Mouse (Mus musculus) thymus, postnatal 14 days (tissue): ENCODE data around the gene Gm12800.
"Not testable (repeated sequence)": the region's sequence is repeated elsewhere in the genome, so short reads cannot be mapped to it uniquely, and the experiment has no call there.

Experiments
- DNase-seq: peaks from one replicate; pipeline ENCODE4 v3.0.0; 2021

Gm12800 gene

DNA sequence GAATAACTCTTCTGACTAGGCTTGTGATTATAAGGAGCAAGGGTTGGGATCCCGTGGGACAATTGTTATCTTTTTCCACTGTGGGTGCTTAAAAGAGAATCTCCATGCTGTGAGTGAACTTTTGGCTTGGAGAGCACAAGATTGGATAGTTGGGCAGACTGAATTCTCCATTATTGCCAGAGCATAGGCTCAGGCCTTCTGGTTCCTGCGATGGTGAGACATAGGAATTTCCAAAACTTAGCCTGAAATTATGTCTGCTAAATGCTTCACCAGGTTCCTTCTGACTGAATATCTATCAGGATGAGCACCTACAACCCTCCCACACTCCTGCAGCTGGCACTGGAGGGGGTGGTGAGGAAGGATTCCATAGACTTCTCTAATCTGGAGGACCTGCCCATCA is at the start of gene Gm12800:
TSS of gene Gm12800 (plus strand) at position 301 of the 400 bp plus-strand sequence.
- DNase-seq = not testable (repeated sequence)

DNA sequence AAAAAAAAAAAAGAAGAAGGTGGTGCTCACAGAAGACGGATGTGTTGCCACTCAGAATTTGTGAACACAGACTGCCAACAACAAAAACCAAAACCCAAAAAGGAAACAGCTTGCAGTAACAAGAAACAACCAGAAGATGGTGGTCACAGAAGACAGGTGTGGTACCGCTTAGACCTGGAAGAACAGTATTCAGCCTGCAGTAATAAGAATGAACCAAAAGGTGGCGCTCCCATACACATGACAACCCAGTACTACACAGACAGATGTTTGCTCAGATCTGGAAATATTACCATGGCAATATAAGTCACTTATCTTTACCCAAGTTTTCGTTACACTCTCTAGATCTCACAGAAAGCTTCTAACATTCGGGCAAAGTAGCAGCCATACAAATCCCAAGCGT is 48.0 kb upstream of the Gm12800 start:
- no peak for DNase-seq

- DNase-seq = no peak
These were observed 46.6 kb upstream of the Gm12800 start for GRCm38 (mm10) chr4:101862289-101862688.

GRCm38 (mm10) chr4:101872031-101872430 is 36.9 kb upstream of the Gm12800 start:
- DNase-seq = not testable (repeated sequence)

DNA sequence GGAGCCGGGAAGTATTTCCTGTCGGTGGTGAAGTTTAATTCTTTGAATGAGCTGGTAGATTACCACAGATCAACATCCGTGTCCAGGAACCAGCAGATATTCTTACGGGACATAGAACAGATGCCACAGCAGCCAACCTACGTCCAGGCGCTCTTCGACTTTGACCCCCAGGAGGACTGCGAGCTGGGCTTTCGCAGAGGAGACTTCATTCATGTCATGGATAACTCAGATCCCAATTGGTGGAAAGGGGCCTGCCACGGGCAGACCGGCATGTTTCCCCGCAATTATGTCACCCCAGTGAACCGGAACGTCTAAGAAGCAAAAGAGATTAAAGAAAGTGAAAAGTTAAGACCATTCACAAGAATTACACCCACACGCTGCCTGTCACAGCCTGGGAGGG is 33.2 kb upstream of the Gm12800 start:
- not testable (repeated sequence) for DNase-seq

DNA sequence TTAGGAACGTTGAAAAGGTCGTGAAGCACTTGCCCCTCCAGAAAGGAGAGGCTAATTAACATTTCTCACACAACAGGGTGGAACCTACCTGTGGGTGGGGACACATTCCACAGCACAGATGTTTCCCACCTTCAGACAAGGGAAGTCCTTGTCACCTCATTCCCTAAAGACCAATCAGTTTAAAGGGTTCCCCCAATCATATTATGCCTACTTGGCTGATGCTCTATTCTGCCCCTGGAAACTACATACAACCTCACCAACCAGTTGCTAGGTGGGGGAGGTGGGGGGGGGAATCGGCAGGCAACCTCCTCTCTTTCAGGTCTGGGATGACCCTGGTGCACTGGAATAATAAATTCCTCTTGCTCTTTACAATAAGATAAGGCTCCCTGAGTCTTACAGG is 25.3 kb upstream of the Gm12800 start:
- DNase-seq = no peak

- no peak for DNase-seq
These were observed 19.5 kb upstream of the Gm12800 start for GRCm38 (mm10) chr4:101889377-101889776.

DNA sequence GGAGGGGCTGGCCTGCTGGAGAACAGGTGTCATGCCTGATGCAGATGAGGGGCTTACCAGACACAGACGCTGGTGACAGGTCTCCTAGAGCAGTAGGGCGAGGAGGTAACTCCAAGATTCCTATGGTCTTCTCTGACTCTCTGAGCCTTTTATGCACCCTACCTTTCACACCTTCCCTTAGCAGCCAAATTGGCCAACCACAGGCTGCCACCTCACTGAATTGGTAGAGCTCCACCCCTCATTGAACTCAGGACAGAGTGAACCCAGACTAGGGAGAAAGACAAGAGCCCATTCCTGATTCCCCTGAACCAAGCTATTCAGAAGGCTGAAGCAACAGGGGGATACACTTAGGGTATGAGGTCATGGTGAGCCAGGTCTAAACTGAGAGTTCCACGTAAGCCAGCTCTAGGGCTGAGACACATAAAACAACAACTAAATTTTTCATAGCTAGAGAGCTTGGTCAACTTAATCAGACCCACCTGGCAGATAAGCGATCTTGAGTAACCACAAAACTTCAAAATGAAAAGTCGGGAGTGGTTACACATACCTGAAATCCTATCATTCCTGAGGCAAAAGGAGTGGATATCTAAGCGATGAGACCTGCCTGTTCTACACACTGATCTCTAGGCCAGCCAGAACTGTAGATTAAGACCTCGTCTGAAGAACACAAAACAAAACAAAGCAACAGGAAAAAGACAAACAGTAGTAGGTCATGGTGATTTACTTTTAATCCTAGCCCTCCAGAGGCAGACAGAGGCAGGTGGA is 15.1 kb upstream of the Gm12800 start, which contains the start of gene C130073F10Rik:
TSS of gene C130073F10Rik (minus strand) at position 134 of the 765 bp plus-strand sequence.
- no peak for DNase-seq

- not testable (repeated sequence) for DNase-seq
These were observed 31.2 kb downstream of the Gm12800 start, which contains the start of gene Gm12794 for GRCm38 (mm10) chr4:101940107-101940506. Gm12794 (plus strand) TSS chr4:101940407.
